Mouse (Mus musculus): ENCODE results near the gene Nedd9.

- TF ChIP-seq CTCF (IDR thresholded peaks at IDR 0.05; ENCODE audit: control insufficient read depth, insufficient read depth, low read length) = no peak
- TF ChIP-seq POLR2A (IDR thresholded peaks at IDR 0.05; ENCODE audit: borderline replicate concordance, control insufficient read depth, low read depth, low read length) = no peak
Measured at GRCm38 (mm10) chr13:41339195-41339594, 148.0 kb downstream of the Nedd9 start.

Measured in bone marrow, adult 2 months (tissue).